Mouse (Mus musculus) NIH3T3 (cell line): ENCODE data around the gene Dhodh.
A peak's percentile ranks its signal among the peaks of the same experiment; 100 is the strongest.

Experiments used
- DNase-seq: peaks from one replicate; pipeline ENCODE4 v3.0.0-alpha.2; 2012; ENCODE audit warnings: low read depth

The Dhodh gene

DNA sequence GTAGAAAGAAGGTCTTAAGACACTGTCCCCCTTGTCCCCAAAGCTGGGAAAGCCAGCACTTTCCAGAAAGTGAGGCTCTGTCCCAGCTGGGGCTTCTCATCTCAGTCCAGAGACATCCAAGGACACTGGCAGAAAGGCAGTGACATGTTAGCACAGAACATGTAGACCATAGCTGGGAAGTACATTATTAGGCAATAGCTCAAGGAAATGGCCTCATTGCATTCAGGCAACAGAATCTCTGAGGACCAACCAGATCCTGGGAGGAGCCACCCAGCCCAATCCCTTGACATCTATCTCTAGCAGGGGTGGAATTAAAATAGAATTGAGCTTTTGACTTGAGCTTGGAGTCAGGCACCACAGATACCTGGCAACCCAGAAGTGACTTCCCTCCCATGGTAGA is 22.8 kb downstream of the Dhodh start:
- no peak for DNase-seq

DNA sequence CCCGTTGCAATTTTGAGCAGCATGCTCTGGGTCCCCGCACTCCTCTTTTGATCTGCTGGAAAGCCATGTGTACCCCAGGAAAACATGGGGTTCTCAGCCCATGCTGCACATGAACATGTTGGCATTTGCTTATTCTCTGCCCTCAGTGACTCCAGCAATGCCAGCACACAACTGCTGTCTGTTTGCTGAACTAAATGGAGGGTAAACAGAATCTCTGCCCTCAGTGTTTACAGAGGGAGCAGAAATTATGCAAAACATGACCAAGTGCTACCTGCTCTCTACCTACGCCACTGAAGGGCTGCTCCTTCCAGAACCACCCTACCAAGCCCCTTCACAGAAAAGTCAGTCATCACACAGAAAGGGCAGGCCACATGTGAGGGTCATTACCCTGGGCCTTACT is 23.6 kb downstream of the Dhodh start:
- no peak for DNase-seq

DNA sequence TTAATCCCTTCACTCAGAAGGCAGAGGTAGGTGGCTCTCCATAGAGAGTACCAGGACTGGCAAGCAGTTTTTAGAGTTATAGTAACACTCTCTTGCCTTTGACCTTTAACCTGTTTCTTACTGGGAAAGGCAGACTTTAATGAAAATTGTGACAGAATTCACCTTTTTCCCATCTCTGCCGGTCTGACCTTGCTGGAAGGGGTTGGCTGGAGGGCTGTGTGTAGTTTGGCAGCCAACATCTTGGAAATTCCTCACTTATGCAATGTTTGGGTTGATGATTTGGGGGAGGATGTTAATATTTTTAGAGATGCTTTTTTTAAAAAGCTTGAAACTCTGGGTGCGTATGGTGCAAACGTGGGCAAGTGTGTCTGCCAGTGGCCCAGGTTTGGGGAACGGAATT is 24.2 kb downstream of the Dhodh start:
- DNase-seq, result no peak

DNA sequence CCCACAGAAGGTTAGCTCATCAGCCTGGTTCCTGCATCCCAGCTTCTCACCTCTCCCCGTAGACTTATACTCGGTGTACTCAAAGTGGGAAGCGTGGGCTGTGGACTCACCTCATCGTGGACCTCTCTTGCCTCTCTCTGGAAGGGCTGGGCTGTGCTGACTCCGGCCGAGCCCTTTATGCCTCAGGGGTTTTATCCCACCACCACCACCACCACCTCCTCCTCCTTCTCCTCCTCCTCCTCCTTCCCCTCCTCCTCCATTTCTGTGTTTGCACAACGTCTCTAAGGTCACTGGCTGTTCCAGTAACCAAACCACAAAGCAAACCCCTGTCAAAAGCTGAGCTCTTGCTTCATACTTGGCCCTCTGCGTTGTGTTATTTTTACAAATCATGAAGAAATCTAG is 29.6 kb downstream of the Dhodh start, which contains the start of gene Hp:
Gene Hp (minus strand): TSS at position 273 of the 402 bp plus-strand sequence.
- DNase-seq, result peak; percentile 54

DNA sequence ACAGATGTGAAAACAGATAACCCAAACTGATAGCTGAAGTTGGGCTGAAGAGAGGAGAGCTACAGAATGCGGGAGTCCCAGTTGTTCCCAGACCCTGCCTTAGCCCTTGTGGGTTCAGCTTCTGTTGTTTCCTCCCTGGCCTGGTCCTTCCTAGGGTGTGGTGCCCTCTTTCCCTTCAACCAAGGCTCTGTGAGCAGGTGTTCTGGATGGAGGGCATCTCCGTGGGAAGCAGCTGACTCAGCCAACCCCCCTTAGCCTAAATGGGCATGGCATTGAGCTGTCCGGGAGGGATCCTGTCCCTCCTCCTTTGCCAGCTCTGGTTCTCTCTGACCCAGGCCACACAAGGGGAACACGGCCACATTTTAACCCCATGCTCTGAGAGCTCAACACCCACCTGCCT is 32.2 kb downstream of the Dhodh start:
- no peak for DNase-seq

DNA sequence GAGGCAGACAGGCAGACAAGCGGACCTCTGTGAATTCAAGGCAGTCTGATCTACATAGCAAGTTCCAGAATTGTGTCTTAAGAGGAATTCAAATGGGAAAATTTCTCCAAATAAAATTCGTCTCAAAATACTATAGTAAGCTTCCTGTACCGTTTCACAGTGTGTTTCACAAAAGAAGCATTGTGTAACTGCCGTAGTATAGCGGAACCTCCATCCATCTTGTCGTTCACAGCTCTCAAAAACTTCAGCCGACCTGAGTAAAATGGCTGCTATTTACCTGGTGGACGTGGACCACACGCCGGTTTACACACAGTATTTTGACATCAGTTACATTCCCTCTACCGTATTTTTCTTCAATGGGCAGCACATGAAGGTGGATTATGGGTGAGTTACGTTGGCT is 37.3 kb downstream of the Dhodh start:
- no peak for DNase-seq

DNA sequence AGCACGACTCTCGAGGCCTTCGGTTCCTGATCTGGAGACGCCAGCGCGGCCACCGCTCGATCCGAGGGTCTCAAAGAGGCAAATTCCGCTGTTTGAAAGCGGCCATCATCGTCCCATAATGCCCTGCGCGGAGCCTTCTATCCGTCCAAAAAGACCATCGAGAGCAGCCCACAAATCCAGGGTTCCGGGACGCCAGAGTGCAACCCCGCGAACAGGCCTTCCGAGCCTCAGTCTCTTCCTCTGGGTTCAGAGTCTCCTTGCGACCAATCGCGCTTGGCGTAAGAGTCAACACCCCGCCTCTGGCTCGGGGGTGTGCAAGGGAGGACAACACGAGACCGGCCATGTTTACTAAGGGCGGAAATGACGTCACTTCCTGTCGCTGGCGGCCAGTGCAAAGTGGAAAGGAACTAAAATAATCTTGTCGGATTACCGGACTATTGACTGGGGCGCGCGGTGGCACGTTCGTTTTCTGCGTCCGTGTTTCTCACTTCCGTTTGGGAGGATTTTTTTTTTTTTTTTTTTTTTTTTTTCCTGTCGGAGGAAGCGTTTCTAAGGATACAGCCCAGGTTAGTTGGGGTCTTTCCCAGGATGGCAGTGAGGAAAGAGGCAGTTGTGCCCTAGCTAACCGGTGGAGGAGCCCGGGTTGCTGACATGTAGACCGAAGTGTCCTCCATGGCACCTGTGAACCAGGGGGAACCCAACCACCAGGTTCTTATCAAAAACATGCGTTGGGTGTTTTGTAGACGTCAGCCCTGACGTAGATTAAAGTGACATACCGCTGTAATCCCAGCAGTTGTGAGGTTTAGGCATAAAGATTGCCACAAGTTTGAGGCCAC is 42.8 kb downstream of the Dhodh start, which contains the start of the genes Dhx38 and Txnl4b:
Gene Dhx38 (minus strand): TSS at position 364 of the 836 bp plus-strand sequence.
Gene Txnl4b (plus strand): TSS at position 395 of the 836 bp plus-strand sequence.
- peak; percentile 100 for DNase-seq

DNA sequence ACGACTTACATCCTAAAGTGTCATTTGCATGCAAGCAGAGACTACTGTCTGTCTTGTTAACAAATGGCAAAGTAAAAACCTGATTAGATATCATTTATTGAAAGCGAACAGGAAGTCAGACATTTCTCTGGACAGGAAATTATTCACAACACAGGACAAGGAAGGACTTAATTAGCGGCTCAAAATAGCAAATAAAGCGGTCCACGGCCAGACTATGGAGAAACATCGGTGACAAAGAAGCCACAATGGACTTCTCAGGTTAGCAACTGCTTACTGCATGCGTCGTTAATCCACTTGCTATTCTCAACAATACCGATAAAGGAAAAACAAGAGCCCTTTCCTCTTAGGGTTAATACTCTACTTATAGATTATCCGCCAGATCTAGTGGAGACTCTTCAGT is 43.7 kb downstream of the Dhodh start:
- DNase-seq, result peak; percentile 4

DNA sequence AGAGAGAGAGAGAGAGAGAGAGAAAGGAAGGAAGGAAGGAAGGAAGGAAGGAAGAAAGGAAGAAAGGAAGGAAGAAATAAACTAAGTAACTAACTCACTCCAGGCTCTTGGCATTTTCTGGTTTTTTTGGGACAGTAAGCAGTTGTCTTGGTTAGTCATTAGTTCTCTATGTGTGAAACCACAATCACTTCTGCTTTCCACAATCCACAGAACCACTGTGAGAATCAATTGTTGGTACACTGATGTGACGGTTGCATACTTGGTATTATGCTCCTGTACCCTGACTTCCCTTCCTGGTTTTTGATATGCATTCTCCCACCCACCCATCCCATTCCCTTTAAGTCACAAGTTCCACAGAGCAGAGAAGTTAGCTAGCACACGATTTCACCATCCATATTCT is 44.6 kb downstream of the Dhodh start:
- DNase-seq, result no peak

DNA sequence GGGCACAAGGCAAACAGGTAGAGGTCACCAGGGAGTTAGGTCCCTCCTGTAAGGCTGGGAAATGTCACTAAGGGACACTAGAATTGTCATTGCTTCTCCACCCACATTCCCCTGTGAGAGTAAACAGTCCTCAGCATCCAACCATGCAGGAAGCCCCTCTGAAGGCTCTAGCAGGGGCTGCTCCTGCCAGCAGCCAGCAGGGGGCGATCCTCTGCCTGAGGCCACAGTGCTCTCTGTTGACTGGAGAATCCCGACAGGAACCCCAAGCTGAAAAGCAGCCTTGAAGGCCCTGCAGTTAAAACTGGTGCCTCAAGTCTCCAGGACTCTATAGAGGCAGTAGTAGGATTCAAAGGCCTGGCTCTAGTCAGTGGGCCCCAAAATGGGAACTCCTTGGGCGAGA is 56.8 kb downstream of the Dhodh start:
- DNase-seq, result peak; percentile 57

DNA sequence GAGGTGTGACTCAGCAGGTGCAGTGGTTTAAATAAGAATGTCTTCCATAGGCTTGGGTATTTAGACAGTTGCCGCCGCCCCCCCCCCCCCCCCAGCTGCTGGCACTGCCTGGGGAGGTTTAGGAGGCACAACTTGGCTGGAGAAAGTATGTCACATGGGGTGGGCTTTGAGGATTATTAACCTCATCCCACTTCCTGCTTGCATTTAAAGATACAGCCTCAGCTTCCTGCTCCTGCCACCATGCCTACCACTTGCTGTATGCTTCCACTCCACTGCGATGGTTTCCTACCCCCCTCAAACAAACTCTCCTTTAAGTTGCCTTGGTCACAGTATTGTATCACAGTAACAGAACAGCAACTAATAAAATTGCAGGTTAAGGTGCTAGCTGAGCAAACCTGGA is 64.4 kb downstream of the Dhodh start:
- no peak for DNase-seq

DNA sequence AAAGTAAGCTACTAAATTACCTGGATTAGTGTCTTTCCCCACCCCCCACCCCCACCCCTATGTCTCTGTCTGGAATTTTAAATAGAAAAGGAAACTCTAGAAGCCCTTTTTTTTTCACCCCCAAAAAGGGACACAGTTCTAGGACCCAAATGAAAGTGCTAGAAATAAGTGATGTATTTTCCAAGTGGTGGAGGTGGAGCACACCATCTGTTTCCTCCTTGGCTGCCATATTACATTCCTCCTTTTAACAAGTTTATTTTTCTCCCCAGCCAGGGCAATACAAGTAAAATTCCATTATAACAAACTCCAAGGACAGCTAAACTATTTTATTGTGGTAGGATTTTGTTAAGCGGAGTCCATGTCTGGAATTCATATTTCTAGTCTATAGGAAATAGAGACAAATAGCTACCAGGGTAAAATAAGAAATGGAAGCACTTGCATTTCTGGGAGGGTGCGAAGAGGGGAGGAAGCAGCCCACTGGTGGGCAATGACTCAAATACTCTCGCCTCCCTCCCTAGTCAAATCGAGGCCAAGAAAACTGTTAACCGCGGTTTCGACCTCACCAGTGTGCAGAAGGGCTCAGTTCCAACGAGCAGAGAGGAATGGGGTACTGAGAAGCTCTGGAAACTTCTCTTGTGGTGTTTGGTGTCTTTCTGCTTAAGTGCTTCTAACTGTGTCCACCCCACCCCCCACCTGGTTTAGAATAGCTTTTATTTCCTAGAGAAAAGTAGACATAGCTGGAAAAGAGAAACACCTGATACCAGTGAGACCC is 65.5 kb downstream of the Dhodh start:
- no peak for DNase-seq

DNA sequence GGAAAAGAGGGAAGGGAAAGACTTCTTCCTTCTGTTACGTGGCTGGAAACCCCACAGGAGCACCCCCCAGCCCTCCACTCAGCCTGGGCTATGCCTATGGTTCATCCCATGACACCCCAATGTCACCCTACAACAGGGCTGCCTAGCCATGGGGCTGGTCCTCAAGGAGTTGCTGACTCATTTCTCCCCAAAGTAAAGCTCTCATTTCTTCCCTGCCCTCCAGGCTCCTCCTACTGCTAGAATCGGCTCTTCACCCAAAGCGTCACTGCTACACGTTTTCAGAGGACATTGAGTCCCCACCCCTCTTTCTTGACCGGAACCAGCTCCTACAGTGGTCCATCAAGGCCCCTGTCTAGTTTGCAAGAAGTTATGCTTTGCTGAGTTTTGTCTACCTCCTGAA is 66.3 kb downstream of the Dhodh start:
- DNase-seq, result no peak
